Mouse (Mus musculus): ENCODE data around the gene Mfsd11. TPM values are rescaled to one million over a fixed set of nuclear protein-coding genes. Genes with fewer than 3 reads are reported as not detected.

Gene Mfsd11
- polyA plus RNA-seq, 1 experiment from 2014 or later: 22.5 TPM

GRCm38 (mm10) chr11:116825230-116825629 lies 27.0 kb upstream of the Mfsd11 start:
- H3K4me3 ChIP-seq: peak overlapping the region; percentile 4; the same call in 1 of the 2 replicates
- peaks cover 54% of the 10 kb centered on the region for H3K4me1 ChIP-seq
- H3K9me3 ChIP-seq (replicated peaks): no peaks in the 10 kb centered on the region
- H3K27me3 ChIP-seq (ENCODE audit: low read depth, poor library complexity, severe bottlenecking): no peaks in the 10 kb centered on the region
- H3K27ac ChIP-seq: peak overlapping the region; percentile 47; the same call in 1 of the 2 replicates
- DNase-seq (ENCODE audit: low spot score): no peak
- peaks cover 4% of the 10 kb centered on the region; the same call in 1 of the 2 replicates for H3K36me3 ChIP-seq
- WGBS: 71% methylated on average over 5 of the region's 5 CpGs

- WGBS: 25% methylated on average over 17 of the region's 17 CpGs
- no peaks in the 10 kb centered on the region for H3K9me3 ChIP-seq (replicated peaks)
- H3K27ac ChIP-seq: peak overlapping the region; percentile 89
- peaks cover 43% of the 10 kb centered on the region for H3K4me1 ChIP-seq
- DNase-seq (ENCODE audit: low spot score): no peak
- H3K36me3 ChIP-seq: peaks cover 14% of the 10 kb centered on the region
- H3K4me3 ChIP-seq: peak overlapping the region; percentile 81
- H3K27me3 ChIP-seq (ENCODE audit: low read depth, poor library complexity, severe bottlenecking): no peaks in the 10 kb centered on the region
These were observed 25.4 kb upstream of the Mfsd11 start for GRCm38 (mm10) chr11:116826550-116827504.

GRCm38 (mm10) chr11:116827534-116828165 lies 24.6 kb upstream of the Mfsd11 start, which contains the start of gene Mxra7:
Gene Mxra7 (minus strand): TSS chr11:116828046.
- peak; percentile 91 for DNase-seq (ENCODE audit: low spot score)
- Histone ChIP-seq H3K9me3 (replicated peaks) (no peaks in the 10 kb centered on the region), H3K36me3 (peaks cover 18% of the 10 kb centered on the region), H3K27me3 (ENCODE audit: low read depth, poor library complexity, severe bottlenecking) (no peaks in the 10 kb centered on the region), H3K4me1 (peaks cover 46% of the 10 kb centered on the region), H3K4me3 (peak within 1 kb of the TSS; percentile 81), H3K27ac (peak within 1 kb of the TSS; percentile 89)
- under 1% methylated on average over 71 of the region's 71 CpGs for WGBS

GRCm38 (mm10) chr11:116832172-116832685 lies 20.0 kb upstream of the Mfsd11 start:
- WGBS: 67% methylated on average over 3 of the region's 4 CpGs
- H3K27me3 ChIP-seq (ENCODE audit: low read depth, poor library complexity, severe bottlenecking): no peaks in the 10 kb centered on the region
- peaks cover 60% of the 10 kb centered on the region for H3K36me3 ChIP-seq
- peaks cover 30% of the 10 kb centered on the region for H3K4me1 ChIP-seq
- DNase-seq (ENCODE audit: low spot score): no peak
- H3K9me3 ChIP-seq (replicated peaks): no peaks in the 10 kb centered on the region
- no peak overlapping the region for H3K4me3 ChIP-seq
- H3K27ac ChIP-seq: 0 out of 2 replicates have a peak overlapping the region, but pooled peaks have one; percentile 15

GRCm38 (mm10) chr11:116834954-116835353 lies 17.3 kb upstream of the Mfsd11 start:
- DNase-seq (ENCODE audit: low spot score): no peak
- Histone ChIP-seq H3K27ac (no peak overlapping the region), H3K4me1 (peaks cover 15% of the 10 kb centered on the region), H3K27me3 (ENCODE audit: low read depth, poor library complexity, severe bottlenecking) (no peaks in the 10 kb centered on the region), H3K36me3 (peaks cover 87% of the 10 kb centered on the region), H3K4me3 (no peak overlapping the region), H3K9me3 (replicated peaks) (no peaks in the 10 kb centered on the region)
- WGBS: 94% methylated on average over 1 of the region's 1 CpGs

- no peak for DNase-seq (ENCODE audit: low spot score)
- H3K36me3 ChIP-seq: peaks cover 94% of the 10 kb centered on the region
- WGBS: 94% methylated on average over 4 of the region's 4 CpGs
- H3K27ac ChIP-seq: no peak overlapping the region
- H3K9me3 ChIP-seq (replicated peaks): no peaks in the 10 kb centered on the region
- peaks cover 28% of the 10 kb centered on the region for H3K4me1 ChIP-seq
- no peak overlapping the region for H3K4me3 ChIP-seq
- no peaks in the 10 kb centered on the region for H3K27me3 ChIP-seq (ENCODE audit: low read depth, poor library complexity, severe bottlenecking)
These were observed 16.0 kb upstream of the Mfsd11 start for GRCm38 (mm10) chr11:116836283-116836682.

- 95% methylated on average over 10 of the region's 10 CpGs for WGBS
- peaks cover 33% of the 10 kb centered on the region for H3K4me1 ChIP-seq
- no peak overlapping the region for H3K4me3 ChIP-seq
- H3K9me3 ChIP-seq (replicated peaks): no peaks in the 10 kb centered on the region
- peaks cover 93% of the 10 kb centered on the region for H3K36me3 ChIP-seq
- DNase-seq (ENCODE audit: low spot score): no peak
- H3K27ac ChIP-seq: no peak overlapping the region
- H3K27me3 ChIP-seq (ENCODE audit: low read depth, poor library complexity, severe bottlenecking): no peaks in the 10 kb centered on the region
These were observed 14.8 kb upstream of the Mfsd11 start for GRCm38 (mm10) chr11:116837441-116837840.

GRCm38 (mm10) chr11:116838936-116839335 lies 13.3 kb upstream of the Mfsd11 start:
- Histone ChIP-seq H3K27me3 (ENCODE audit: low read depth, poor library complexity, severe bottlenecking) (no peaks in the 10 kb centered on the region), H3K36me3 (peaks cover 78% of the 10 kb centered on the region), H3K4me3 (no peak overlapping the region), H3K27ac (no peak overlapping the region), H3K4me1 (peaks cover 26% of the 10 kb centered on the region), H3K9me3 (replicated peaks) (no peaks in the 10 kb centered on the region)
- whole genome bisulfite sequencing: 92% methylated on average over 14 of the region's 14 CpGs
- DNase-seq (ENCODE audit: low spot score): no peak

- H3K9me3 ChIP-seq (replicated peaks): no peaks in the 10 kb centered on the region
- no peak overlapping the region for H3K27ac ChIP-seq
- DNase-seq (ENCODE audit: low spot score): no peak
- peaks cover 33% of the 10 kb centered on the region for H3K4me1 ChIP-seq
- H3K36me3 ChIP-seq: peaks cover 71% of the 10 kb centered on the region
- H3K27me3 ChIP-seq (ENCODE audit: low read depth, poor library complexity, severe bottlenecking): no peaks in the 10 kb centered on the region
- no peak overlapping the region for H3K4me3 ChIP-seq
- WGBS: 91% methylated on average over 7 of the region's 7 CpGs
These were observed 12.6 kb upstream of the Mfsd11 start for GRCm38 (mm10) chr11:116839601-116840000.

- WGBS: 88% methylated on average over 4 of the region's 4 CpGs
These were observed 11.5 kb upstream of the Mfsd11 start for GRCm38 (mm10) chr11:116840748-116841147.

GRCm38 (mm10) chr11:116842531-116843260 lies 9.5 kb upstream of the Mfsd11 start:
- no peaks in the 10 kb centered on the region for H3K27me3 ChIP-seq (ENCODE audit: low read depth, poor library complexity, severe bottlenecking)
- peak; percentile 77 for DNase-seq (ENCODE audit: low spot score)
- no peaks in the 10 kb centered on the region for H3K9me3 ChIP-seq (replicated peaks)
- H3K36me3 ChIP-seq: peaks cover 59% of the 10 kb centered on the region
- peaks cover 34% of the 10 kb centered on the region for H3K4me1 ChIP-seq
- peak overlapping the region; percentile 98 for H3K27ac ChIP-seq
- peak overlapping the region; percentile 90 for H3K4me3 ChIP-seq
- WGBS: under 1% methylated on average over 73 of the region's 73 CpGs

More at GRCm38 (mm10) chr11:116840748-116841147, 11.5 kb upstream of the Mfsd11 start:
- H3K4me1 ChIP-seq: peaks cover 34% of the 10 kb centered on the region
- H3K4me3 ChIP-seq: peak overlapping the region; percentile 90; the same call in 1 of the 2 replicates
- no peaks in the 10 kb centered on the region for H3K27me3 ChIP-seq (ENCODE audit: low read depth, poor library complexity, severe bottlenecking)
- H3K36me3 ChIP-seq: peaks cover 62% of the 10 kb centered on the region
- H3K27ac ChIP-seq: no peak overlapping the region
- no peaks in the 10 kb centered on the region for H3K9me3 ChIP-seq (replicated peaks)
- DNase-seq (ENCODE audit: low spot score): no peak

Data from limb, embryonic 10.5 days (tissue).